Mouse (Mus musculus) midbrain, embryonic 11.5 days (tissue): ENCODE data around the gene Gon4l. TPM values are rescaled to one million over a fixed set of nuclear protein-coding genes. Genes with fewer than 3 reads are reported as not detected.
"Not testable (repeated sequence)": the region's sequence is repeated elsewhere in the genome, so short reads cannot be mapped to it uniquely, and the experiment has no call there.

Source experiments
- ATAC-seq: fragments of 200-750 bp; cut with Nextera tagmentation; 2 replicates; pipeline ENCODE4 v1.8.0; 2017; ENCODE audit warnings: moderate TSS enrichment, moderate library complexity; ENCODE audit not compliant: low FRiP score
- DNase-seq: peaks from one replicate; pipeline ENCODE4 v3.0.0; 2015; ENCODE audit warnings: low spot score; ENCODE audit errors: missing footprints
- H3K27ac ChIP-seq: fragments of 300-500 bp; sonication (generic); 2 replicates; pipeline ENCODE4 v1.5.1; 2014; ENCODE audit warnings: low read depth, low read length
- H3K27me3 ChIP-seq: fragments of 300-500 bp; sonication (generic); 2 replicates; pipeline ENCODE4 v1.6.1; 2014; ENCODE audit warnings: mild to moderate bottlenecking, low read length, moderate library complexity, mixed read lengths; ENCODE audit not compliant: control insufficient read depth, insufficient read depth
- H3K36me3 ChIP-seq: fragments of 300-500 bp; sonication (generic); 2 replicates; pipeline ENCODE4 v1.6.1; 2014; ENCODE audit warnings: mild to moderate bottlenecking, low read length, moderate library complexity, mixed read lengths; ENCODE audit not compliant: control insufficient read depth, insufficient read depth
- H3K4me1 ChIP-seq: fragments of 300-500 bp; sonication (generic); 2 replicates; pipeline ENCODE4 v1.6.1; 2014; ENCODE audit warnings: low read length; ENCODE audit not compliant: control insufficient read depth, insufficient read depth
- H3K4me2 ChIP-seq: fragments of 300-500 bp; sonication (generic); 2 replicates; pipeline ENCODE4 v1.6.1; 2014; ENCODE audit warnings: mild to moderate bottlenecking, moderate library complexity
- H3K4me3 ChIP-seq: fragments of 300-500 bp; sonication (generic); 2 replicates; pipeline ENCODE4 v1.5.1; 2014; ENCODE audit warnings: low read depth, low read length
- H3K9ac ChIP-seq: fragments of 300-500 bp; sonication (generic); 2 replicates; pipeline ENCODE4 v1.6.1; 2014; ENCODE audit warnings: low read length
- H3K9me3 ChIP-seq: fragments of 300-500 bp; sonication (generic); 2 replicates; pipeline ENCODE4 v1.6.1; 2016; ENCODE audit warnings: low read length; ENCODE audit not compliant: control insufficient read depth
- WGBS: fragments of 180-500 bp; shearing (Covaris S2); extraction: QIAGEN DNeasy Blood & Tissue Kit; methylation state at CpG from one replicate; pipeline ENCODE4 v1.1.7; 2014; 5-methylcytosine and 5-hydroxymethylcytosine counted together
- polyA plus RNA-seq: library from polyadenylated mRNA; unstranded; fragments of >200 nt; fragmentation: Nextera tagmentation; extraction: Ambion mirVana; gene quantifications from 2 replicates; pipeline ENCODE4 v1.2.1, GENCODE M21; 2014

The Gon4l gene
- 15.3 TPM in 2 replicates for polyA plus RNA-seq

GRCm38 (mm10) chr3:88834951-88835491, at the start of gene Gon4l:
Gene Gon4l, plus strand, starts transcription at chr3:88835231.
- ATAC-seq, result peak; percentile 60
- not testable (repeated sequence) for H3K9me3 ChIP-seq, H3K27me3 ChIP-seq, H3K36me3 ChIP-seq, H3K4me1 ChIP-seq
- DNase-seq, result peak; percentile 95
- Histone ChIP-seq H3K4me2 (peak within 1 kb of the TSS; percentile 37), H3K27ac (peak within 1 kb of the TSS; percentile 57), H3K9ac (0 out of 2 replicates have a peak within 1 kb of the TSS, but pooled peaks have one; percentile 20), H3K4me3 (peak within 1 kb of the TSS; percentile 36)
- WGBS, result 3% methylated on average over 21 of the region's 39 CpGs

- WGBS, result 90% methylated on average over 1 of the region's 4 CpGs
- H3K9ac ChIP-seq, H3K27ac ChIP-seq, H3K36me3 ChIP-seq, H3K9me3 ChIP-seq, H3K4me1 ChIP-seq, H3K27me3 ChIP-seq, ATAC-seq, DNase-seq, H3K4me2 ChIP-seq, H3K4me3 ChIP-seq: not testable (repeated sequence)
Measured at GRCm38 (mm10) chr3:88786323-88786722, 48.7 kb upstream of the Gon4l start.

- not testable (repeated sequence) for H3K4me1 ChIP-seq, H3K9ac ChIP-seq, H3K4me2 ChIP-seq, H3K27ac ChIP-seq, DNase-seq, ATAC-seq, H3K27me3 ChIP-seq, H3K36me3 ChIP-seq, H3K4me3 ChIP-seq, H3K9me3 ChIP-seq
- WGBS, result no CpG with 5 or more reads among the region's 8 CpGs
Measured at GRCm38 (mm10) chr3:88786805-88787204, 48.2 kb upstream of the Gon4l start.

GRCm38 (mm10) chr3:88788033-88788432, 47.0 kb upstream of the Gon4l start:
- H3K4me3 ChIP-seq, H3K36me3 ChIP-seq, H3K27ac ChIP-seq, H3K27me3 ChIP-seq, DNase-seq, H3K4me1 ChIP-seq, H3K9me3 ChIP-seq, H3K4me2 ChIP-seq, H3K9ac ChIP-seq, ATAC-seq: not testable (repeated sequence)
- WGBS, result no CpG with 5 or more reads among the region's 4 CpGs

DNA sequence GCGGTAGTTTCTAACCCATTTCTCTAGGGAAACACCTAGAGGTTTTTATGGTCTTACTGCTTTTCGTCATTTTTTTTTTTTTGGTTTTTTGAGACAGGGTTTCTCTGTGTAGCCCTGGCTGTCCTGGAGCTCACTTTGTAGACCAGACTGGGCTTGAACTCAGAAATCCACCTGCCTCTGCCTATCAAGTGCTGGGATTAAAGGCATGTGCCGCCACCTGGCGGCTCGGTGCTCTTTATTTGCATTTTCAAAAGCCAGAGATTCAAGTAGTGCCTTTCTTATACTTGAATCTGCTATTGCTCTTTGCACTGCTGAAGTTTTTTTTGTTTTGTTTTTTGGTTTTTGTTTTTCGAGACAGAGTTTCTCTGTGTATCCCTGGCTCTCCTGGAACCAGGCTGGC, 37.5 kb upstream of the Gon4l start:
- H3K36me3 ChIP-seq, ATAC-seq, H3K4me3 ChIP-seq, H3K27ac ChIP-seq, DNase-seq, H3K4me2 ChIP-seq, H3K4me1 ChIP-seq, H3K9ac ChIP-seq, H3K9me3 ChIP-seq, H3K27me3 ChIP-seq: not testable (repeated sequence)
- WGBS, result 95% methylated on average over 6 of the region's 6 CpGs

GRCm38 (mm10) chr3:88803910-88804540, 31.0 kb upstream of the Gon4l start:
- 93% methylated on average over 5 of the region's 5 CpGs for WGBS
- ATAC-seq (no peak), DNase-seq (peak; percentile 83)
- Histone ChIP-seq H3K9ac (no peak overlapping the region), H3K4me1 (no peaks in the 10 kb centered on the region), H3K27me3 (no peaks in the 10 kb centered on the region), H3K36me3 (no peaks in the 10 kb centered on the region), H3K4me2 (no peak overlapping the region), H3K4me3 (no peak overlapping the region), H3K27ac (no peak overlapping the region), H3K9me3 (no peaks in the 10 kb centered on the region)

GRCm38 (mm10) chr3:88825710-88826109, 9.3 kb upstream of the Gon4l start:
- DNase-seq (no peak), ATAC-seq (no peak)
- Histone ChIP-seq H3K36me3 (peaks cover 7% of the 10 kb centered on the region; the same call in 1 of the 2 replicates), H3K27me3 (no peaks in the 10 kb centered on the region), H3K4me1 (no peaks in the 10 kb centered on the region), H3K4me2 (no peak overlapping the region), H3K4me3 (no peak overlapping the region), H3K27ac (no peak overlapping the region), H3K9ac (no peak overlapping the region), H3K9me3 (no peaks in the 10 kb centered on the region)
- 100% methylated on average over 1 of the region's 1 CpGs for WGBS

- Histone ChIP-seq H3K27me3 (no peaks in the 10 kb centered on the region), H3K27ac (no peak overlapping the region), H3K9me3 (no peaks in the 10 kb centered on the region), H3K4me3 (no peak overlapping the region), H3K4me1 (no peaks in the 10 kb centered on the region), H3K4me2 (no peak overlapping the region), H3K9ac (no peak overlapping the region), H3K36me3 (peaks cover 4% of the 10 kb centered on the region; the same call in 1 of the 2 replicates)
- ATAC-seq, result no peak
- DNase-seq, result no peak
- WGBS, result 94% methylated on average over 9 of the region's 9 CpGs
Measured at GRCm38 (mm10) chr3:88827231-88827630, 7.8 kb upstream of the Gon4l start.

- peak overlapping the region; percentile 67 for H3K9ac ChIP-seq
- H3K9me3 ChIP-seq, H3K36me3 ChIP-seq, H3K27me3 ChIP-seq, H3K4me1 ChIP-seq: not testable (repeated sequence)
- ATAC-seq (peak; percentile 89), DNase-seq (peak; percentile 96)
- H3K27ac ChIP-seq, result peak overlapping the region; percentile 90
- H3K4me3 ChIP-seq, result peak overlapping the region; percentile 41
- peak overlapping the region; percentile 43 for H3K4me2 ChIP-seq
- WGBS, result 3% methylated on average over 16 of the region's 28 CpGs
Measured at GRCm38 (mm10) chr3:88831177-88832121, 3.6 kb upstream of the Gon4l start.
